Mouse (Mus musculus) small intestine, adult 2 months (tissue): Measurements from ENCODE around the gene Eya4.

Source experiments
- CTCF ChIP-seq: fragments of 200-500 bp; IDR thresholded peaks from 2 replicates; pipeline ENCODE4 v1.5.1; 2012; ENCODE audit warnings: low read depth, mild to moderate bottlenecking, control low read depth, inconsistent platforms, low read length, moderate library complexity, mixed read lengths; ENCODE audit not compliant: insufficient replicate concordance, insufficient read length; ENCODE audit errors: extremely low read depth
- POLR2A ChIP-seq: fragments of 200-500 bp; IDR thresholded peaks from 2 replicates; pipeline ENCODE4 v1.6.1; 2012; ENCODE audit warnings: low read depth, mild to moderate bottlenecking, control low read depth, inconsistent platforms, low read length, moderate library complexity

DNA sequence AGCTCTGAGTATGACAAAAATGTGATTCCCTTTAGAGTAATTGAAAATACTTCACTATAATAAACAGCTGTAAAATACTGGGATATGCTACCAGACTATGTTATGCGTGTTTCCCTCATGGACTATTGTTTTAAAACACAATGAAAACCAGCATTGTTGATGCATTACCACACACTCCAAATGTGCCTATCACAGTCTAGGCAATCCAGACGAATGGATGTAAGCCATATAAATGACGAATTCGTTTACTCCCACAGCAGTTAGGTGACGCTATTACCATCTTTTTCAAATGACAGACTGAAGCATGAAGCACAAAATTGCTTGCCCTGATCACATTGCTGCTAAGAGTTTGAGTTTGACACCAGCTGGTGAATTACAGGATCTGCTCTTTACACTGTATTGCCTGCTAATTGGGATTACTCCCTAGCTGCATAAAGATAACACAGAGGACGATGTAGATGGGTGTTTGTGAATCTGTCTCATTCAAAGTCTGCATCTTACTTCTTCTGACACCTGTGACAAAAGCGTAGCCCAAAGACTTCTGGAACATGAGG is 185.4 kb downstream of the Eya4 start:
- TF ChIP-seq CTCF, result no peak
- TF ChIP-seq POLR2A, result no peak
